22 mouse cellular contexts compared by ENCODE assay signal in the genomic region with DNA sequence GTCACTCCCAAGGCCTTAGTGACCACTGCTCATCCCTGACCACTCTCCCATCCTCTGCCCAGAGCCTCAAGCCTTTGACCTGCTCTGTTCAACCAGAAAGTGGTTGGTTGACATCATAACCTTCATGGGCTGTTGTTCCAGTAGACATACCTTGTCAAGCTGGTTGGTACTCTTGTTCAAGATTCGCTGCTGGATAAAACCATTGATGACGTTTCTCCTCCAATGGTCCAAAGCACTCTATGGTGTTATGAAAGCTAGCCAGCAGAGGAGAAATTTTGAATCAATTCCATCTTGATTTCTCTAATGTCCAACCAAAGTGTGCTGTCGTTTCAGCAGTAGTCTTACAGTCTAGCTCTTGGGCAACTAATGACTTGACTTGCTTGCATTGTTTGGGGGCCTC. TPM values are rescaled to one million over a fixed set of nuclear protein-coding genes. Genes with fewer than 3 reads are reported as not detected.
DNase-seq lines count a peak whose midpoint lies in the region; ATAC-seq and TF ChIP-seq lines count a peak whose summit lies in the region.
"Had no signal": no experiment of that assay in that cellular context is flagged by ENCODE, and none has a peak within 500 bp of the region (broad histone marks: within the 10 kb centered on the region; RNA-seq: fewer than 3 reads in every experiment).

No protein-coding gene starts in this region.

- peak; percentile 64 for DNase-seq in liver, adult 2 months (ENCODE audit: extremely low read depth, low read depth, low spot score)
- no peak for DNase-seq in liver, postnatal 0 days
- DNase-seq in liver: no peak
- DNase-seq in fat pad, adult 2 months (ENCODE audit: extremely low read depth, low read depth, low spot score): peak; percentile 46
- peak; percentile 58 for DNase-seq in gonadal fat pad, adult 2 months (ENCODE audit: low read depth)
- no peak for DNase-seq in left cerebral cortex, adult 18-20 months (ENCODE audit: low spot score in 2 of 2)
- DNase-seq in thymus, postnatal 14 days: no peak
- DNase-seq: adrenal gland, adult 2 months; adrenal gland, adult 8-10 months; adrenal gland, postnatal 10 days; adrenal gland, postnatal 14 days; adrenal gland, postnatal 25 days; adrenal gland, postnatal 36 days; B cell, adult 2 months; cerebellum, adult 11 months; cerebellum, adult 11-12 months had no signal

- peaks cover 43% of the 10 kb centered on the region; the same call in 1 of the 2 replicates for H3K79me2 ChIP-seq in liver, adult 2 months (ENCODE audit: control insufficient read depth, insufficient read depth, low read length)

- no peaks in the 10 kb centered on the region for H3K27me3 ChIP-seq in liver, adult 2 months (ENCODE audit: control insufficient read depth, insufficient read depth, low read length)
- no peaks in the 10 kb centered on the region for H3K27me3 ChIP-seq in liver, embryonic 12.5 days (replicated peaks)
- no peaks in the 10 kb centered on the region for H3K27me3 ChIP-seq in liver, postnatal 0 days (ENCODE audit: insufficient read depth, low read length)
- H3K27me3 ChIP-seq: CH12.LX, Patski had no signal

- H3K4me2 ChIP-seq in liver, embryonic 12.5 days: no peak overlapping the region
- H3K4me2 ChIP-seq in liver, postnatal 0 days (ENCODE audit: low read depth, low read length): no peak overlapping the region

- TF ChIP-seq CTCF in liver, adult 2 months (IDR thresholded peaks at IDR 0.05; ENCODE audit: low read depth, low read length): no peak
- no peak for TF ChIP-seq CTCF in liver, postnatal 0 days (IDR thresholded peaks at IDR 0.05; ENCODE audit: low read depth)

- no peaks in the 10 kb centered on the region for H3K9me3 ChIP-seq in liver, embryonic 12.5 days (replicated peaks)
- H3K9me3 ChIP-seq in liver, postnatal 0 days (ENCODE audit: low read length): no peaks in the 10 kb centered on the region
- H3K9me3 ChIP-seq: G1E had no signal

- no peak overlapping the region for H3K9ac ChIP-seq in liver, adult 2 months (ENCODE audit: low read depth, low read length)
- no peak overlapping the region for H3K9ac ChIP-seq in liver, embryonic 12.5 days
- H3K9ac ChIP-seq in liver, postnatal 0 days (replicated peaks): no peak overlapping the region

- 26% methylated on average over 3 of the region's 3 CpGs for WGBS in liver, adult 2 months
- 81% methylated on average over 3 of the region's 3 CpGs for WGBS in liver, embryonic 12.5 days (ENCODE audit: insufficient replicate concordance)
- WGBS in liver, postnatal 0 days (ENCODE audit: insufficient replicate concordance): 87% methylated on average over 3 of the region's 3 CpGs

- no peak for TF ChIP-seq EP300 in liver, postnatal 0 days (IDR thresholded peaks at IDR 0.05; ENCODE audit: low read depth)

- peaks cover 50% of the 10 kb centered on the region for H3K4me1 ChIP-seq in liver, adult 2 months (ENCODE audit: control insufficient read depth, insufficient read depth, low read length)
- peaks cover 42% of the 10 kb centered on the region for H3K4me1 ChIP-seq in liver, embryonic 12.5 days
- peaks cover 38% of the 10 kb centered on the region for H3K4me1 ChIP-seq in liver, postnatal 0 days (ENCODE audit: insufficient read depth)

- no peak for TF ChIP-seq POLR2A in liver, adult 2 months (IDR thresholded peaks at IDR 0.05; ENCODE audit: extremely low read depth, insufficient read depth, low read length)

- no peak overlapping the region for H3K4me3 ChIP-seq in liver, adult 2 months (ENCODE audit: insufficient read depth, low read depth, low read length)
- H3K4me3 ChIP-seq in liver, embryonic 12.5 days: no peak overlapping the region
- no peak overlapping the region for H3K4me3 ChIP-seq in liver, postnatal 0 days (ENCODE audit: low read depth, low read length)

- peak overlapping the region; percentile 55 for H3K27ac ChIP-seq in liver, adult 2 months (replicated peaks; ENCODE audit: insufficient read depth, low read depth, low read length)
- no peak overlapping the region for H3K27ac ChIP-seq in liver, embryonic 12.5 days
- peak overlapping the region; percentile 44; the same call in 1 of the 2 replicates for H3K27ac ChIP-seq in liver, postnatal 0 days (ENCODE audit: low read depth)

- ATAC-seq in liver, embryonic 12.5 days: no peak
- no peak for ATAC-seq in liver, postnatal 0 days
- ATAC-seq: activated CD4-positive, CD25-positive, alpha-beta regulatory T cell, adult 4 months; CD4-positive, CD25-positive, alpha-beta regulatory T cell, adult 4 months; Patski had no signal

- no peaks in the 10 kb centered on the region for H3K36me3 ChIP-seq in liver, adult 2 months (ENCODE audit: control insufficient read depth, insufficient read depth, low read length)
- H3K36me3 ChIP-seq in liver, embryonic 12.5 days: no peaks in the 10 kb centered on the region
- no peaks in the 10 kb centered on the region for H3K36me3 ChIP-seq in liver, postnatal 0 days (replicated peaks; ENCODE audit: insufficient read depth, low read length)

RNA-seq across cellular contexts. Expression of gene Elovl5, which starts 27.0 kb away (rescaled TPM):
- 228 and 280 TPM in 2 replicates for total RNA-seq in liver, adult 2 months (2014; rRNA removed)
- 234 and 322 TPM in 2 replicates for polyA plus RNA-seq in liver, adult 2 months (2012; rRNA removed)
- 28.1 and 28.8 TPM in 2 replicates for polyA plus RNA-seq in liver, embryonic 12.5 days (2016; fragmentation: Nextera tagmentation; extraction: Ambion mirVana)
- polyA plus RNA-seq in liver, postnatal 0 days (2015; fragmentation: Nextera tagmentation; extraction: Ambion mirVana): 107 and 112 TPM in 2 replicates
- 55.0 and 78.0 TPM in 2 replicates for polyA plus RNA-seq in gonadal fat pad, adult 2 months (2012; rRNA removed)
- 10 to 100 TPM; 63.7 to 64.2 TPM for total RNA-seq in left cerebral cortex, adult 18-20 months (2021)

Comparison
In these comparisons a context has a peak if more than half of its experiments do, and no peak if none do; other contexts are left out.
1. DNase-seq: peak in liver, adult 2 months (single experiment), fat pad, adult 2 months (single experiment) and gonadal fat pad, adult 2 months (single experiment); none in liver, postnatal 0 days (single experiment), liver (single experiment), left cerebral cortex, adult 18-20 months (0 of 2) and thymus, postnatal 14 days (single experiment).